Mouse (Mus musculus) small intestine, adult 2 months (tissue): ENCODE data around the gene Gpc2.

Experiments
- CTCF ChIP-seq: fragments of 200-500 bp; IDR thresholded peaks from 2 replicates; pipeline ENCODE4 v1.5.1; 2012; ENCODE audit warnings: low read depth, mild to moderate bottlenecking, control low read depth, inconsistent platforms, low read length, moderate library complexity, mixed read lengths; ENCODE audit not compliant: insufficient replicate concordance, insufficient read length; ENCODE audit errors: extremely low read depth
- POLR2A ChIP-seq: fragments of 200-500 bp; IDR thresholded peaks from 2 replicates; pipeline ENCODE4 v1.6.1; 2012; ENCODE audit warnings: low read depth, mild to moderate bottlenecking, control low read depth, inconsistent platforms, low read length, moderate library complexity

GRCm38 (mm10) chr5:138264207-138264578 is 15.6 kb downstream of the Gpc2 start:
- TF ChIP-seq POLR2A (no peak), CTCF (no peak)
